Mouse (Mus musculus) CH12.LX (cell line): ENCODE data around the gene Fst. TPM values are rescaled to one million over a fixed set of nuclear protein-coding genes. Genes with fewer than 3 reads are reported as not detected.

Experiments
- DNase-seq: peaks from one replicate; pipeline ENCODE4 v3.0.0-alpha.2; 2013; ENCODE audit errors: extremely low read depth
- H3K27ac ChIP-seq: 2 replicates; pipeline ENCODE4 v1.5.1; 2012; ENCODE audit warnings: low read depth, mild to moderate bottlenecking, control low read depth, moderate library complexity; ENCODE audit not compliant: insufficient read depth
- H3K27me3 ChIP-seq: replicated peaks from 2 replicates; pipeline ENCODE3; 2012; ENCODE audit warnings: inconsistent platforms
- H3K36me3 ChIP-seq, 2 experiments: replicated peaks in 1 of 2; 2 replicates each; pipeline versions ENCODE3 to v1.6.1; 2012; ENCODE audit warnings: inconsistent platforms in 1 of 2, low read length in 1 of 2, mild to moderate bottlenecking in 1 of 2, mixed read lengths in 1 of 2, moderate library complexity in 1 of 2; ENCODE audit not compliant: control insufficient read depth in 1 of 2, insufficient read depth in 1 of 2
- H3K4me1 ChIP-seq, 2 experiments: 2 replicates each; pipeline ENCODE4 v1.6.1; 2012; ENCODE audit warnings: inconsistent platforms in 1 of 2, moderate library complexity in 1 of 2; ENCODE audit not compliant: insufficient read depth in 2 of 2, control insufficient read depth in 1 of 2
- H3K4me2 ChIP-seq: 2 replicates; pipeline ENCODE4 v1.6.1; 2012; ENCODE audit warnings: low read depth, mild to moderate bottlenecking, control low read depth; ENCODE audit not compliant: poor library complexity, insufficient read depth, severe bottlenecking
- H3K4me3 ChIP-seq, 3 experiments: fragments of 150-350 bp in 1 of 3; sonication (generic) in 1 of 3; replicated peaks in 1 of 3; 2 replicates each; pipeline versions ENCODE3 to v1.5.1; 2011 to 2012; ENCODE audit warnings: low read depth in 2 of 3, low read length in 2 of 3, mild to moderate bottlenecking in 2 of 3, moderate library complexity in 2 of 3, control low read depth in 1 of 3, improper control_type of control experiment in 1 of 3, inconsistent platforms in 1 of 3, mixed read lengths in 1 of 3; ENCODE audit not compliant: poor library complexity in 1 of 3
- H3K79me2 ChIP-seq: replicated peaks from 2 replicates; pipeline ENCODE4 v1.6.1; 2012; ENCODE audit warnings: mild to moderate bottlenecking, moderate library complexity; ENCODE audit not compliant: control insufficient read depth, poor library complexity, insufficient read depth, severe bottlenecking; ENCODE audit errors: extremely low read depth
- H3K9ac ChIP-seq: 2 replicates; pipeline ENCODE4 v1.6.1; 2012; ENCODE audit warnings: low read depth, mild to moderate bottlenecking, control low read depth, moderate library complexity; ENCODE audit not compliant: insufficient read depth
- H3K9me3 ChIP-seq: replicated peaks from 2 replicates; pipeline ENCODE3; 2012; ENCODE audit warnings: low read length, inconsistent platforms, mixed read lengths
- CHD1 ChIP-seq: IDR thresholded peaks from 2 replicates; pipeline ENCODE4 v1.6.1; 2012; ENCODE audit warnings: low read depth, low read length, improper control_type of control experiment, inconsistent platforms
- CTCF ChIP-seq, 2 experiments: IDR thresholded peaks in 1 of 2; conservative IDR thresholded peaks in 1 of 2; 2 replicates each; pipeline ENCODE4 v1.5.1; 2011 to 2012; ENCODE audit warnings: low read depth in 2 of 2, low read length in 2 of 2, improper control_type of control experiment in 1 of 2, inconsistent platforms in 1 of 2, mild to moderate bottlenecking in 1 of 2, moderate library complexity in 1 of 2
- E2F4 ChIP-seq: IDR thresholded peaks from 2 replicates; pipeline ENCODE4 v1.6.1; 2011; ENCODE audit warnings: low read depth, low read length, improper control_type of control experiment; ENCODE audit not compliant: insufficient replicate concordance
- ETS1 ChIP-seq: conservative IDR thresholded peaks from 2 replicates; pipeline ENCODE4 v1.6.1; 2012; ENCODE audit warnings: low read depth, mild to moderate bottlenecking, inconsistent platforms, low read length, improper control_type of control experiment, moderate library complexity
- GABPA ChIP-seq: IDR thresholded peaks from 2 replicates; pipeline ENCODE4 v1.6.1; 2012; ENCODE audit warnings: low read depth, low read length, improper control_type of control experiment, inconsistent platforms; ENCODE audit not compliant: insufficient replicate concordance
- IRF4 ChIP-seq: IDR thresholded peaks from 2 replicates; pipeline ENCODE4 v1.6.1; 2014; ENCODE audit warnings: low read depth, mild to moderate bottlenecking, inconsistent platforms, low read length, improper control_type of control experiment
- JUN ChIP-seq: IDR thresholded peaks from 2 replicates; pipeline ENCODE4 v1.6.1; 2011; ENCODE audit warnings: low read depth, mild to moderate bottlenecking, low read length, improper control_type of control experiment, moderate library complexity; ENCODE audit not compliant: insufficient read depth
- JUND ChIP-seq: conservative IDR thresholded peaks from 2 replicates; pipeline ENCODE4 v1.6.1; 2011; ENCODE audit warnings: low read depth, low read length, improper control_type of control experiment
- MAFK ChIP-seq: IDR thresholded peaks from 2 replicates; pipeline ENCODE4 v1.6.1; 2011; ENCODE audit warnings: low read length, improper control_type of control experiment; ENCODE audit not compliant: insufficient replicate concordance
- MAX ChIP-seq: IDR thresholded peaks from 2 replicates; pipeline ENCODE4 v1.6.1; 2011; ENCODE audit warnings: low read length, improper control_type of control experiment
- MYC ChIP-seq: IDR thresholded peaks from 2 replicates; pipeline ENCODE4 v1.6.1; 2011; ENCODE audit warnings: low read depth, mild to moderate bottlenecking, improper control_type of control experiment, low read length
- POLR2AphosphoS2 ChIP-seq: IDR thresholded peaks from 2 replicates; pipeline ENCODE4 v1.6.1; 2011; ENCODE audit warnings: low read depth, low read length, improper control_type of control experiment
- RAD21 ChIP-seq: IDR thresholded peaks from 2 replicates; pipeline ENCODE4 v1.6.1; 2011; ENCODE audit warnings: low read depth, mild to moderate bottlenecking, low read length, improper control_type of control experiment, moderate library complexity
- RCOR1 ChIP-seq: conservative IDR thresholded peaks from 2 replicates; pipeline ENCODE4 v1.6.1; 2012; ENCODE audit warnings: low read depth, mild to moderate bottlenecking, inconsistent platforms, low read length, improper control_type of control experiment
- SIN3A ChIP-seq: IDR thresholded peaks from 2 replicates; pipeline ENCODE4 v1.6.1; 2012; ENCODE audit warnings: low read length, improper control_type of control experiment, inconsistent platforms
- TBP ChIP-seq: conservative IDR thresholded peaks from 2 replicates; pipeline ENCODE4 v1.6.1; 2011; ENCODE audit warnings: low read depth, low read length, improper control_type of control experiment
- TCF12 ChIP-seq: IDR thresholded peaks from 2 replicates; pipeline ENCODE4 v1.6.1; 2014; ENCODE audit warnings: low read depth, mild to moderate bottlenecking, inconsistent platforms, low read length, improper control_type of control experiment
- UBTF ChIP-seq: IDR thresholded peaks from 2 replicates; pipeline ENCODE4 v1.6.1; 2012; ENCODE audit warnings: low read depth, mild to moderate bottlenecking, inconsistent platforms, low read length, improper control_type of control experiment, moderate library complexity
- USF1 ChIP-seq: IDR thresholded peaks from 2 replicates; pipeline ENCODE4 v1.6.1; 2014; ENCODE audit warnings: low read depth, mild to moderate bottlenecking, inconsistent platforms, low read length, improper control_type of control experiment
- USF2 ChIP-seq: conservative IDR thresholded peaks from 2 replicates; pipeline ENCODE4 v1.6.1; 2011; ENCODE audit warnings: low read depth, low read length, improper control_type of control experiment
- ZC3H11A ChIP-seq: IDR thresholded peaks from 2 replicates; pipeline ENCODE4 v1.6.1; 2012; ENCODE audit warnings: low read depth, mild to moderate bottlenecking, inconsistent platforms, low read length, improper control_type of control experiment
- ZNF384 ChIP-seq: IDR thresholded peaks from 2 replicates; pipeline ENCODE4 v1.6.1; 2012; ENCODE audit warnings: low read depth, low read length, improper control_type of control experiment, inconsistent platforms
- dilution Hi-C: fragments of 300-500 bp; cut with MboI; formaldehyde crosslinking; loops from 2 replicates; pipeline ENCODE4 v1.14.3; 2020; ENCODE audit warnings: low sequenced_read_pairs; ENCODE audit not compliant: extremely low pct_unique_long_range_greater_than_20kb, extremely low pct_ligation_motif_present
- in situ Hi-C: fragments of 300-500 bp; cut with MboI; formaldehyde crosslinking; loops from 3 replicates; pipeline ENCODE4 v1.14.3; 2019; ENCODE audit warnings: low sequenced_read_pairs, low pct_ligation_motif_present, low pct_unique_long_range_greater_than_20kb, mixed read lengths
- polyA plus RNA-seq: library from polyadenylated mRNA; unstranded; fragments of >175 nt; gene quantifications from 2 replicates; pipeline ENCODE4 v1.2.1, GENCODE M21; 2012; ENCODE audit warnings: low read depth; ENCODE audit not compliant: insufficient read length
- total RNA-seq, 2 experiments: library from RNA; depleted of rRNA; stranded (reverse); fragments of 300-350 nt in 1 of 2; fragments of >200 nt in 1 of 2; gene quantifications; 2 replicates each; pipeline ENCODE4 v1.2.3; 2012 to 2014

Gene Fst
- total and polyA plus RNA-seq, 3 experiments: not detected

DNA sequence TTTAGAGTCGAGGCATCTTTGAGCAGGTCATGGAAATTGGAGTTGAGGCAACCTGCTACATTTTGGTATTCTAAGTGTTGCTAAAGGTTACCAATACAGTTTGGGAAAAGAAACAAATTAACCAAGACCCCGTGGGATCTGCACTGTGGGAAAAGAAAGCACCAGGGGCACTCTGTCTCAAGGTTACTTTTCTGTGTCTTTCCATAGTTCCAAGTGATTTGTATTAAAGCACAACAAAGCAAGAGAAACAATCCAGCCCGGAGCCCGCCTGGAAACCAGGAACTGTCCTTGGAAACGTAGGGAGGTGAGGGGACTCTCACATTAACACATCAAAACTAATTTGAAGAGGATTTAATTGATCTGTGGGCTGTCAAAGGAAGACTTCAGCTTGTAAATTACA lies 51.9 kb downstream of the Fst start:
- Histone ChIP-seq H3K79me2 (no peaks in the 10 kb centered on the region), H3K27me3 (no peaks in the 10 kb centered on the region)
- in situ Hi-C loops: no loop called here

DNA sequence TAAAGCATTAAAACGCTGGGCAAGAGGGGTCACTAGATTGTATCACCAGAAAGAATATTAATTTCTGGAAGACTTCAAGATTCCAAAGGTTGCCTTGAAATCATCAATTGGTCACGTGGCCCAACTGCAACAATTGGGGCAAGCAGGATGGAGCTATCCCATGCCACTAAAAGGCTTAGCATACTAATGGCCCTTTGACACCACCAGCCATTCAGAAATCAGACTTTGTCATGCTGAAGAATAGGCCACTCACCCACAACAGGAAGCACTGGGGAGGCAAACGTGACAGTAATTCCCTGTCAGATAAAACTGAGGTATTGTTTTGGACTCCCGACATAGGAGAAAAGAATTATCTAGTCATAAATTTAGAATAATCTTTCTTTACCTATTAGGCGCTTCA lies 52.3 kb downstream of the Fst start:
- H3K4me1 ChIP-seq: peaks cover 2 to 4% of the 10 kb centered on the region in 2 experiments; a peak in 3 of 4 replicates
- no peak overlapping the region for H3K27ac ChIP-seq
- H3K36me3 ChIP-seq: no peaks in the 10 kb centered on the region
- TF ChIP-seq IRF4: no peak
- no peak for TF ChIP-seq USF1
- TF ChIP-seq RCOR1: no peak
- TF ChIP-seq JUND: no peak
- TF ChIP-seq MAX: no peak
- TF ChIP-seq USF2: no peak
- no peak for TF ChIP-seq CHD1
- no peak for TF ChIP-seq UBTF
- TF ChIP-seq CTCF (conservative IDR thresholded peaks at IDR 0.05 in 1 of 2, IDR thresholded peaks at IDR 0.05 in 1 of 2; ENCODE audit: low read depth in 2 of 2, low read length in 2 of 2): no peak
- TF ChIP-seq JUN: no peak
- TF ChIP-seq RAD21: no peak
- TF ChIP-seq MAFK: no peak
- TF ChIP-seq TCF12: no peak
- no peak for TF ChIP-seq MYC
- TF ChIP-seq SIN3A: no peak
- no peak for TF ChIP-seq TBP
- no peak for TF ChIP-seq GABPA
- TF ChIP-seq ZNF384: no peak
- no peak overlapping the region for H3K9ac ChIP-seq
- in situ Hi-C loops (no loop called here), dilution Hi-C loops (no loop called here)
- no peaks in the 10 kb centered on the region for H3K79me2 ChIP-seq
- no peaks in the 10 kb centered on the region for H3K27me3 ChIP-seq
- no peak overlapping the region for H3K4me3 ChIP-seq
- no peak overlapping the region for H3K4me2 ChIP-seq
- no peak for DNase-seq
- H3K9me3 ChIP-seq: no peaks in the 10 kb centered on the region

More for the DNA sequence above, 51.9 kb downstream of the Fst start:
- no peaks in the 10 kb centered on the region for H3K36me3 ChIP-seq
- H3K4me1 ChIP-seq: peaks cover 2 to 4% of the 10 kb centered on the region in 2 experiments; a peak in 3 of 4 replicates
- H3K4me3 ChIP-seq: no peak overlapping the region
- H3K27ac ChIP-seq: no peak overlapping the region
- no peak overlapping the region for H3K4me2 ChIP-seq
- dilution Hi-C loops: no loop called here
- TF ChIP-seq JUND: no peak
- TF ChIP-seq ETS1: no peak
- no peak for TF ChIP-seq ZC3H11A
- TF ChIP-seq E2F4: no peak
- no peak for TF ChIP-seq GABPA
- no peak for TF ChIP-seq POLR2AphosphoS2
- no peaks in the 10 kb centered on the region for H3K9me3 ChIP-seq
- DNase-seq: no peak
- no peak overlapping the region for H3K9ac ChIP-seq
